Mouse (Mus musculus) heart, adult 10 weeks (tissue): ENCODE results near the gene Nipsnap2. TPM values are rescaled to one million over a fixed set of nuclear protein-coding genes. Genes with fewer than 3 reads are reported as not detected.

Experiments
- polyA plus RNA-seq: library from polyadenylated mRNA; stranded (reverse); fragments of 350-450 nt; fragmentation: Illumina TruSeq; extraction: RNeasy Lipid Tissue Mini Kit (QIAGEN cat#74804); gene quantifications from one replicate; pipeline ENCODE4 v1.2.3, GENCODE M21; 2014; ENCODE audit warnings: low read depth, low replicate concordance

Nipsnap2 gene
- polyA plus RNA-seq = 884 TPM

DNA sequence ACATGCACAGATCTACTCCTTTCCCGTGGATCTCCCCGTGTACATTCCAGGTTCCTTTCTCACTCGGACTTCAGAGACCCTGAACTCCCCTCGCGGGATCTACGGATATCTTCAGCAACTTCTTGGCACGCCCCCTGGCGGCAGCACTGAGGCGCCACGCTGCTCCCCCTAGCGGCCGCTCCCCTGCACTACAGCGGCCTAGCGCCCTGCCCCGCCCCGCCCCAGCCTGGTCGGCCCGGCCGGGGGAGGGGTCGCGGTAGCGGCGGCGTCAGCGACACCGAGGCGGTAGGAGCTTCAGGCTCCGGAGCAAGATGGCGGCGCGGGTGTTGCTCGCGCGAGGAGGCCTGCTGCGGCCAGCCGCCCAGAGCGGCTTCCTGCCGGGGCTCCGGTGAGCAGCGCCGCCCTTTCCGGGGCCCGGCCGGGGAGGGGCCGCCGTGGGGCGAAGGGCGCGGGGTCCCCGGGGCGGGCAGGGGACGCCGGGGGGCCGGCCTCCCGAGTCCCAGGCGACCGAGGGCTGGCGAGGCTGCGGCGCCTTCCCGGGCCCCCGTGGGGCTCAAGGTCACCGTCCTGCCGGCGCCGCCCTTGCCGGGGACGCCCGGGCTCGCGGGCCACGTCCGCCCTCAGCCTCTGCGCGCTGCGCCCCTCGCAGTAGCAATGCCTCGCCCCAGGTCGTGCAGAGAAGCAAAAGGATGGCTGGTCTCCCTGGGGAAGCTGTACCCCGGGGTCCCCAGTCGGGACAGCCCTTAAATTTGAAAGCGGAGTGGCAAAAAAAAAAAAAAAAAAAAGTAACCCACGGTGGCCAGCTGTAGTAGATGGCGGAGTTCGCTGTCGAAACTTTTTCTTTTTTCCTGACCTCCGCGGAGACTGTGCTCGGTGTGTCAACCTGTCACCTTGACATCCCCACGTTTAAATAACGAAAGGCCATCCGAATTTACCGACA, at the start of gene Nipsnap2:
Nipsnap2 (plus strand) TSS at position 230 of the 940 bp plus-strand sequence.

DNA sequence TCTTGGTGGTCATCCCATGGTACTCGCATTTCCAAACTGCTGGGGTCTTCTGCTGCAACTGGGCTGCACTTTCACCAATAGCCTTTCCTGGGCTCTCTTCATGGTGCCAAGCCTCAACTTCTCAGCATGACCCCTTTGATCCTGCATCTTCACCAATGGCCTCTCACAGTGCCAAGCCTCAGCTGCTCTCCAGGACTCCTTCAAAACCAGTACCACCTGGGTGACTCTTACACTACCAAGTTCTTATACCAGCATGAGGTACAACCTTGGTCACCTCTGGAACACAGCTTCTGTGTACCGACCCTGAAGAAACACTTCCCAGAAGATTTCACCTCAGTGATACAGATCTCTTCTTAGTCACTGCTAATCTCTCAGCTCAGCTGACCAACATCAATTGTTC, 16.5 kb upstream of the Nipsnap2 start, which contains the start of gene Sept14:
Sept14 (minus strand) TSS at position 101 of the 400 bp plus-strand sequence.

DNA sequence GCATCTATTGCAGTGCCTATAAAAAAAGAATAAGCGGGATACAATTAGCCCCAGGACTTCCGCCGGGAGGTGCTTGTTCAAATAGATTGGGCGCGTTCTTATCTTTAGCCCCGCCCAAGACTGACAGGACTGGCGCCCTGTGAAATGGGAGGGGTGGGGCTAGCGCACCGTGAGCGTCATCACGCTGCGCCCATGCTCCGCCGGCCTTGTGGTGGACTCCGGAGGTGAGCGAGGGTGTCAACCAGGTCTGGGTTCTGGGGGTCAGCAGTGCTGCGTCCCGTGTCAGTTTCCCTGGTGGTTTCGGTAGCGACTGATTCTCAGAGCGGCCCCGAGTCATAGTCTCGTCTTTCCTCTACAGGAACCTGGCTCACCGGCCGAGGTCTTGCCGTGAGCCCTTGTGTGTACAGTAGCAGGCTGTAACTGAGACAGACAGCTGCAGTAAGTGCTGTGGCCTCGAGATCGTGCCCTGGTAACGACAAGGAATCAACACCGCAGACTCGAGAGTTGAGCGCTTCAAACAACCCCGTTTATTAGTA, 9.5 kb upstream of the Nipsnap2 start, which contains the start of gene Mrps17:
Mrps17 (plus strand) TSS at position 172 of the 536 bp plus-strand sequence.

DNA sequence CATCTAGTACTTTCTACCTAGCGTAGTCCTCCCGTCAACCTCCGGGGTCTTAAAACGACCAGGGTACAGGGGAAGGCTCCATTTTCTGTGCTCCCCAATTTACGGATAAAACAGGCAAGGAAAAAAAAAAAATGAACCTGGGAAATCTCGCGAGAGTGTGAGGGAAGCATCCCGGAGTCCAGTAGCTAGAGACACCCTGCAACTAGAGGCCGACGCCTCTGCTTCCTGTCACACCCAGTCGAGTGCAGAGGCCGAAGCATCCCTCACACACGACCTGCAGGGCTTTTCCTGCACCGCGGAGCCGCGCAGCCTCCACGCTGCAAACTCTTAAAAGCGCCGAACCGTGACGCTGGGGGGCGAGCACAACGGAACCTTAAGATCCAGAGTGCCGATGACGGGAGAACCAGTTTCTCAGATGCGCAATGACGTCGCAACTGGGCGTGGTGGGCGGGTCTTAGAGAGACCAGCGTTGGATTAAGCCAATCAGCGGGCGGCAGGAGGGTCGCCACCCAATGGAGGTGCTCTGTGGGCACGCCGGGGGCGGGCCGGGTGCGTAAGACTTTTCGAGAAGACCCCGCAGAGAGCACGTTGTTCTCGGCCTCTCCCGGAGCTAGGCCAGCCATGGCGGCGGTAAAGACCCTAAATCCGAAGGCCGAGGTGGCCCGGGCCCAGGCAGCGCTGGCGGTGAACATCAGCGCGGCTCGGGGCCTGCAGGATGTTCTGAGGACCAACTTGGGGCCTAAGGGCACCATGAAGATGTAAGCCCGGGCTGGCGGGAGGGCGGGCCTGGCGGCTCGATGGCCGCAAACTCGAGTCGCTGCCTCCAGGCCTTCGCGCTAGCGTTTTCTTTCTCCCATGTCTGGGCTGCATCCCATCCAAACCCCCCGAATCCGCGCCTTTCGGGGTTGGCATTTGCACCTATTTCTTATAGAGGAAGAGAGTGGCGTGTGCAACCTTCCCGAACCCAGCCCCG, 62.2 kb downstream of the Nipsnap2 start, which contains the start of gene Psph:
Psph (minus strand) TSS at position 632 of the 973 bp plus-strand sequence.

Other genes with a start within 250 kb of the Nipsnap2 start
- gene Sfswap, start 223.8 kb upstream of the Nipsnap2 start, polyA plus RNA-seq = 38.6 TPM
- gene Mmp17, start 140.9 kb upstream of the Nipsnap2 start, polyA plus RNA-seq = 0.86 TPM
- 2.8 TPM for gene Zfp11, start 55.0 kb upstream of the Nipsnap2 start, polyA plus RNA-seq
- not detected for gene Sept14, start 16.6 kb upstream of the Nipsnap2 start, polyA plus RNA-seq
- gene Mrps17, start 9.6 kb upstream of the Nipsnap2 start, polyA plus RNA-seq = 95.2 TPM
- gene Psph, start 62.4 kb downstream of the Nipsnap2 start, polyA plus RNA-seq = 9.4 TPM
- 11.9 TPM for gene Sumf2, start 121.9 kb downstream of the Nipsnap2 start, polyA plus RNA-seq
- 1,073 TPM for gene Chchd2, start 162.4 kb downstream of the Nipsnap2 start, polyA plus RNA-seq
- 0.73 TPM for gene Zbed5, start 170.7 kb downstream of the Nipsnap2 start, polyA plus RNA-seq
- 59.8 TPM for gene Phkg1, start 173.5 kb downstream of the Nipsnap2 start, polyA plus RNA-seq
- gene Nupr1l, start 183.5 kb downstream of the Nipsnap2 start, polyA plus RNA-seq = 0.86 TPM
- 17.3 TPM for gene Vkorc1l1, start 216.9 kb downstream of the Nipsnap2 start, polyA plus RNA-seq